Mouse (Mus musculus): ENCODE results near the gene Baiap2l1. TPM values are rescaled to one million over a fixed set of nuclear protein-coding genes. Genes with fewer than 3 reads are reported as not detected.

The Baiap2l1 gene
- polyA plus RNA-seq, 1 experiment = not detected

- TF ChIP-seq CTCF (IDR thresholded peaks at IDR 0.05; ENCODE audit: control insufficient read depth, insufficient read depth, low read length) (no peak), POLR2A (IDR thresholded peaks at IDR 0.05; ENCODE audit: borderline replicate concordance, control insufficient read depth, low read depth, low read length) (no peak)
- Histone ChIP-seq H3K27ac (ENCODE audit: control insufficient read depth, insufficient read depth, low read depth, low read length, poor library complexity) (no peak overlapping the region), H3K4me1 (ENCODE audit: control insufficient read depth, insufficient read depth, low read length) (no peaks in the 10 kb centered on the region), H3K4me3 (replicated peaks; ENCODE audit: control insufficient read depth, low read depth, low read length) (no peak overlapping the region)
- 83% methylated on average over 9 of the region's 9 CpGs for WGBS
Observed at GRCm38 (mm10) chr5:144288391-144288790, 69.5 kb downstream of the Baiap2l1 start.

- Histone ChIP-seq H3K27ac (ENCODE audit: control insufficient read depth, insufficient read depth, low read depth, low read length, poor library complexity) (no peak overlapping the region), H3K4me3 (replicated peaks; ENCODE audit: control insufficient read depth, low read depth, low read length) (no peak overlapping the region), H3K4me1 (ENCODE audit: control insufficient read depth, insufficient read depth, low read length) (peaks cover 1% of the 10 kb centered on the region; the same call in 1 of the 2 replicates)
- no peak for TF ChIP-seq CTCF (IDR thresholded peaks at IDR 0.05; ENCODE audit: control insufficient read depth, insufficient read depth, low read length)
- TF ChIP-seq POLR2A (IDR thresholded peaks at IDR 0.05; ENCODE audit: borderline replicate concordance, control insufficient read depth, low read depth, low read length) = no peak
- 83% methylated on average over 3 of the region's 3 CpGs for WGBS
Observed at GRCm38 (mm10) chr5:144287267-144287820, 70.6 kb downstream of the Baiap2l1 start.

GRCm38 (mm10) chr5:144286591-144287266 lies 71.2 kb downstream of the Baiap2l1 start:
- H3K27ac ChIP-seq (ENCODE audit: control insufficient read depth, insufficient read depth, low read depth, low read length, poor library complexity) = no peak overlapping the region
- TF ChIP-seq CTCF (IDR thresholded peaks at IDR 0.05; ENCODE audit: control insufficient read depth, insufficient read depth, low read length) = no peak
- TF ChIP-seq POLR2A (IDR thresholded peaks at IDR 0.05; ENCODE audit: borderline replicate concordance, control insufficient read depth, low read depth, low read length) = no peak
- peaks cover 1% of the 10 kb centered on the region; the same call in 1 of the 2 replicates for H3K4me1 ChIP-seq (ENCODE audit: control insufficient read depth, insufficient read depth, low read length)
- WGBS = 51% methylated on average over 9 of the region's 9 CpGs
- no peak overlapping the region for H3K4me3 ChIP-seq (replicated peaks; ENCODE audit: control insufficient read depth, low read depth, low read length)

GRCm38 (mm10) chr5:144284599-144284998 lies 73.3 kb downstream of the Baiap2l1 start:
- Histone ChIP-seq H3K4me3 (replicated peaks; ENCODE audit: control insufficient read depth, low read depth, low read length) (no peak overlapping the region), H3K27ac (ENCODE audit: control insufficient read depth, insufficient read depth, low read depth, low read length, poor library complexity) (no peak overlapping the region), H3K4me1 (ENCODE audit: control insufficient read depth, insufficient read depth, low read length) (peaks cover 1% of the 10 kb centered on the region; the same call in 1 of the 2 replicates)
- TF ChIP-seq CTCF (IDR thresholded peaks at IDR 0.05; ENCODE audit: control insufficient read depth, insufficient read depth, low read length) (no peak), POLR2A (IDR thresholded peaks at IDR 0.05; ENCODE audit: borderline replicate concordance, control insufficient read depth, low read depth, low read length) (no peak)
- 83% methylated on average over 5 of the region's 5 CpGs for WGBS

GRCm38 (mm10) chr5:144283551-144284031 lies 74.3 kb downstream of the Baiap2l1 start:
- no peak for TF ChIP-seq POLR2A (IDR thresholded peaks at IDR 0.05; ENCODE audit: borderline replicate concordance, control insufficient read depth, low read depth, low read length)
- no peak for TF ChIP-seq CTCF (IDR thresholded peaks at IDR 0.05; ENCODE audit: control insufficient read depth, insufficient read depth, low read length)
- Histone ChIP-seq H3K4me3 (replicated peaks; ENCODE audit: control insufficient read depth, low read depth, low read length) (no peak overlapping the region), H3K4me1 (ENCODE audit: control insufficient read depth, insufficient read depth, low read length) (peaks cover 1% of the 10 kb centered on the region; the same call in 1 of the 2 replicates), H3K27ac (ENCODE audit: control insufficient read depth, insufficient read depth, low read depth, low read length, poor library complexity) (no peak overlapping the region)
- 5% methylated on average over 8 of the region's 8 CpGs for WGBS

GRCm38 (mm10) chr5:144282470-144283260 lies 75.2 kb downstream of the Baiap2l1 start:
- no peak overlapping the region for H3K27ac ChIP-seq (ENCODE audit: control insufficient read depth, insufficient read depth, low read depth, low read length, poor library complexity)
- TF ChIP-seq CTCF (IDR thresholded peaks at IDR 0.05; ENCODE audit: control insufficient read depth, insufficient read depth, low read length) (no peak), POLR2A (IDR thresholded peaks at IDR 0.05; ENCODE audit: borderline replicate concordance, control insufficient read depth, low read depth, low read length) (no peak)
- peaks cover 4% of the 10 kb centered on the region for H3K4me1 ChIP-seq (ENCODE audit: control insufficient read depth, insufficient read depth, low read length)
- WGBS = 69% methylated on average over 11 of the region's 11 CpGs
- H3K4me3 ChIP-seq (replicated peaks; ENCODE audit: control insufficient read depth, low read depth, low read length) = no peak overlapping the region

GRCm38 (mm10) chr5:144279926-144280325 lies 78.0 kb downstream of the Baiap2l1 start:
- Histone ChIP-seq H3K27ac (ENCODE audit: control insufficient read depth, insufficient read depth, low read depth, low read length, poor library complexity) (no peak overlapping the region), H3K4me1 (ENCODE audit: control insufficient read depth, insufficient read depth, low read length) (peaks cover 9% of the 10 kb centered on the region), H3K4me3 (replicated peaks; ENCODE audit: control insufficient read depth, low read depth, low read length) (no peak overlapping the region)
- 90% methylated on average over 13 of the region's 13 CpGs for WGBS
- TF ChIP-seq POLR2A (IDR thresholded peaks at IDR 0.05; ENCODE audit: borderline replicate concordance, control insufficient read depth, low read depth, low read length) (no peak), CTCF (IDR thresholded peaks at IDR 0.05; ENCODE audit: control insufficient read depth, insufficient read depth, low read length) (no peak)

GRCm38 (mm10) chr5:144279081-144279541 lies 78.8 kb downstream of the Baiap2l1 start:
- Histone ChIP-seq H3K27ac (ENCODE audit: control insufficient read depth, insufficient read depth, low read depth, low read length, poor library complexity) (no peak overlapping the region), H3K4me1 (ENCODE audit: control insufficient read depth, insufficient read depth, low read length) (peaks cover 9% of the 10 kb centered on the region), H3K4me3 (replicated peaks; ENCODE audit: control insufficient read depth, low read depth, low read length) (no peak overlapping the region)
- TF ChIP-seq CTCF (IDR thresholded peaks at IDR 0.05; ENCODE audit: control insufficient read depth, insufficient read depth, low read length) (no peak; the same call in 1 of the 2 replicates), POLR2A (IDR thresholded peaks at IDR 0.05; ENCODE audit: borderline replicate concordance, control insufficient read depth, low read depth, low read length) (no peak)
- WGBS = 36% methylated on average over 9 of the region's 9 CpGs

All from bone marrow, adult 2 months (tissue).